Mouse (Mus musculus): ENCODE data around the gene Aldh5a1. TPM values are rescaled to one million over a fixed set of nuclear protein-coding genes. Genes with fewer than 3 reads are reported as not detected.
A peak's percentile ranks its signal among the peaks of the same experiment; 100 is the strongest.

Gene Aldh5a1
- polyA plus RNA-seq, 1 experiment from 2014 or later = 12.1 TPM

- DNase-seq (no peak), ATAC-seq (ENCODE audit: low FRiP score, low TSS enrichment) (no peak)
- Histone ChIP-seq H3K9ac (replicated peaks; ENCODE audit: low read length) (no peak overlapping the region), H3K4me3 (replicated peaks; ENCODE audit: low read depth, low read length) (no peak overlapping the region), H3K4me1 (ENCODE audit: control insufficient read depth, insufficient read depth, low read length) (0 out of 2 replicates have a peak, but pooled peaks cover 4% of the 10 kb centered on the region), H3K27ac (replicated peaks; ENCODE audit: low read depth, low read length) (no peak overlapping the region), H3K9me3 (ENCODE audit: control insufficient read depth, low read length) (no peaks in the 10 kb centered on the region), H3K4me2 (ENCODE audit: low read length) (no peak overlapping the region), H3K36me3 (ENCODE audit: control insufficient read depth, insufficient read depth, low read length) (no peaks in the 10 kb centered on the region), H3K27me3 (ENCODE audit: control insufficient read depth, insufficient read depth, low read length) (no peaks in the 10 kb centered on the region)
- WGBS = 89% methylated on average over 8 of the region's 8 CpGs
Observed at GRCm38 (mm10) chr13:24943303-24943702, 5.8 kb upstream of the Aldh5a1 start.

- no peak within 1 kb of the TSS for H3K27ac ChIP-seq (replicated peaks; ENCODE audit: low read depth, low read length)
- H3K36me3 ChIP-seq (ENCODE audit: control insufficient read depth, insufficient read depth, low read length) = no peaks in the 10 kb centered on the region
- H3K9ac ChIP-seq (replicated peaks; ENCODE audit: low read length) = no peak within 1 kb of the TSS
- H3K9me3 ChIP-seq (ENCODE audit: control insufficient read depth, low read length) = no peaks in the 10 kb centered on the region
- peaks cover 10% of the 10 kb centered on the region; the same call in 1 of the 2 replicates for H3K4me1 ChIP-seq (ENCODE audit: control insufficient read depth, insufficient read depth, low read length)
- no peak within 1 kb of the TSS for H3K4me3 ChIP-seq (replicated peaks; ENCODE audit: low read depth, low read length)
- 47% methylated on average over 17 of the region's 17 CpGs for WGBS
- DNase-seq (peak; percentile 42), ATAC-seq (ENCODE audit: low FRiP score, low TSS enrichment) (no peak)
- no peak within 1 kb of the TSS for H3K4me2 ChIP-seq (ENCODE audit: low read length)
- H3K27me3 ChIP-seq (ENCODE audit: control insufficient read depth, insufficient read depth, low read length) = no peaks in the 10 kb centered on the region
Observed at GRCm38 (mm10) chr13:24942512-24943282, 5.2 kb upstream of the Aldh5a1 start, which contains the start of gene Gpld1. Gene Gpld1 (plus strand): TSS chr13:24943152.

GRCm38 (mm10) chr13:24939472-24939871, 2.0 kb upstream of the Aldh5a1 start:
- DNase-seq (no peak), ATAC-seq (ENCODE audit: low FRiP score, low TSS enrichment) (no peak)
- Histone ChIP-seq H3K27me3 (ENCODE audit: control insufficient read depth, insufficient read depth, low read length) (no peaks in the 10 kb centered on the region), H3K9me3 (ENCODE audit: control insufficient read depth, low read length) (no peaks in the 10 kb centered on the region), H3K4me3 (replicated peaks; ENCODE audit: low read depth, low read length) (no peak overlapping the region), H3K4me1 (ENCODE audit: control insufficient read depth, insufficient read depth, low read length) (peaks cover 18% of the 10 kb centered on the region; the same call in 1 of the 2 replicates), H3K27ac (replicated peaks; ENCODE audit: low read depth, low read length) (no peak overlapping the region), H3K4me2 (ENCODE audit: low read length) (no peak overlapping the region), H3K36me3 (ENCODE audit: control insufficient read depth, insufficient read depth, low read length) (no peaks in the 10 kb centered on the region), H3K9ac (replicated peaks; ENCODE audit: low read length) (no peak overlapping the region)
- WGBS = 89% methylated on average over 9 of the region's 9 CpGs

- Histone ChIP-seq H3K27ac (replicated peaks; ENCODE audit: low read depth, low read length) (no peak overlapping the region), H3K4me2 (ENCODE audit: low read length) (no peak overlapping the region), H3K27me3 (ENCODE audit: control insufficient read depth, insufficient read depth, low read length) (no peaks in the 10 kb centered on the region), H3K9ac (replicated peaks; ENCODE audit: low read length) (no peak overlapping the region), H3K4me3 (replicated peaks; ENCODE audit: low read depth, low read length) (no peak overlapping the region), H3K36me3 (ENCODE audit: control insufficient read depth, insufficient read depth, low read length) (no peaks in the 10 kb centered on the region), H3K9me3 (ENCODE audit: control insufficient read depth, low read length) (no peaks in the 10 kb centered on the region), H3K4me1 (ENCODE audit: control insufficient read depth, insufficient read depth, low read length) (peaks cover 18% of the 10 kb centered on the region; the same call in 1 of the 2 replicates)
- ATAC-seq (ENCODE audit: low FRiP score, low TSS enrichment) (no peak), DNase-seq (peak; percentile 83)
- WGBS = 34% methylated on average over 9 of the region's 9 CpGs
Observed at GRCm38 (mm10) chr13:24938683-24939082, 1.2 kb upstream of the Aldh5a1 start.

GRCm38 (mm10) chr13:24937839-24938166, 342 bp upstream of the Aldh5a1 start:
- H3K4me2 ChIP-seq (ENCODE audit: low read length) = peak overlapping the region; percentile 71
- DNase-seq (no peak), ATAC-seq (ENCODE audit: low FRiP score, low TSS enrichment) (peak; percentile 47; the same call in 1 of the 2 replicates)
- whole genome bisulfite sequencing = 19% methylated on average over 12 of the region's 12 CpGs
- peaks cover 18% of the 10 kb centered on the region; the same call in 1 of the 2 replicates for H3K4me1 ChIP-seq (ENCODE audit: control insufficient read depth, insufficient read depth, low read length)
- no peaks in the 10 kb centered on the region for H3K36me3 ChIP-seq (ENCODE audit: control insufficient read depth, insufficient read depth, low read length)
- peak overlapping the region; percentile 86 for H3K27ac ChIP-seq (replicated peaks; ENCODE audit: low read depth, low read length)
- H3K9me3 ChIP-seq (ENCODE audit: control insufficient read depth, low read length) = no peaks in the 10 kb centered on the region
- peak overlapping the region; percentile 92 for H3K9ac ChIP-seq (replicated peaks; ENCODE audit: low read length)
- H3K27me3 ChIP-seq (ENCODE audit: control insufficient read depth, insufficient read depth, low read length) = no peaks in the 10 kb centered on the region
- H3K4me3 ChIP-seq (replicated peaks; ENCODE audit: low read depth, low read length) = peak overlapping the region; percentile 88

- Histone ChIP-seq H3K9ac (replicated peaks; ENCODE audit: low read length) (peak overlapping the region; percentile 92), H3K36me3 (ENCODE audit: control insufficient read depth, insufficient read depth, low read length) (no peaks in the 10 kb centered on the region), H3K27ac (replicated peaks; ENCODE audit: low read depth, low read length) (peak overlapping the region; percentile 86; the same call in 1 of the 2 replicates), H3K9me3 (ENCODE audit: control insufficient read depth, low read length) (no peaks in the 10 kb centered on the region), H3K4me3 (replicated peaks; ENCODE audit: low read depth, low read length) (peak overlapping the region; percentile 88), H3K4me2 (ENCODE audit: low read length) (peak overlapping the region; percentile 71), H3K27me3 (ENCODE audit: control insufficient read depth, insufficient read depth, low read length) (no peaks in the 10 kb centered on the region), H3K4me1 (ENCODE audit: control insufficient read depth, insufficient read depth, low read length) (peaks cover 18% of the 10 kb centered on the region; the same call in 1 of the 2 replicates)
- DNase-seq (no peak), ATAC-seq (ENCODE audit: low FRiP score, low TSS enrichment) (no peak)
- WGBS = 54% methylated on average over 5 of the region's 5 CpGs
Observed at GRCm38 (mm10) chr13:24936772-24937107, 721 bp downstream of the Aldh5a1 start.

- H3K27me3 ChIP-seq (ENCODE audit: control insufficient read depth, insufficient read depth, low read length) = no peaks in the 10 kb centered on the region
- WGBS = 91% methylated on average over 7 of the region's 7 CpGs
- peaks cover 13% of the 10 kb centered on the region; the same call in 1 of the 2 replicates for H3K4me1 ChIP-seq (ENCODE audit: control insufficient read depth, insufficient read depth, low read length)
- ATAC-seq (ENCODE audit: low FRiP score, low TSS enrichment) (no peak), DNase-seq (no peak)
- H3K4me2 ChIP-seq (ENCODE audit: low read length) = no peak overlapping the region
- no peak overlapping the region for H3K27ac ChIP-seq (replicated peaks; ENCODE audit: low read depth, low read length)
- no peaks in the 10 kb centered on the region for H3K9me3 ChIP-seq (ENCODE audit: control insufficient read depth, low read length)
- H3K36me3 ChIP-seq (ENCODE audit: control insufficient read depth, insufficient read depth, low read length) = no peaks in the 10 kb centered on the region
- no peak overlapping the region for H3K4me3 ChIP-seq (replicated peaks; ENCODE audit: low read depth, low read length)
- no peak overlapping the region for H3K9ac ChIP-seq (replicated peaks; ENCODE audit: low read length)
Observed at GRCm38 (mm10) chr13:24933199-24933598, 4.3 kb downstream of the Aldh5a1 start.

- Histone ChIP-seq H3K27me3 (ENCODE audit: control insufficient read depth, insufficient read depth, low read length) (no peaks in the 10 kb centered on the region), H3K27ac (replicated peaks; ENCODE audit: low read depth, low read length) (no peak overlapping the region), H3K4me1 (ENCODE audit: control insufficient read depth, insufficient read depth, low read length) (no peaks in the 10 kb centered on the region), H3K9me3 (ENCODE audit: control insufficient read depth, low read length) (no peaks in the 10 kb centered on the region), H3K4me3 (replicated peaks; ENCODE audit: low read depth, low read length) (no peak overlapping the region), H3K36me3 (ENCODE audit: control insufficient read depth, insufficient read depth, low read length) (0 out of 2 replicates have a peak, but pooled peaks cover 3% of the 10 kb centered on the region), H3K4me2 (ENCODE audit: low read length) (no peak overlapping the region), H3K9ac (replicated peaks; ENCODE audit: low read length) (no peak overlapping the region)
- DNase-seq = no peak
- ATAC-seq (ENCODE audit: low FRiP score, low TSS enrichment) = no peak
Observed at GRCm38 (mm10) chr13:24930591-24930990, 6.9 kb downstream of the Aldh5a1 start.

GRCm38 (mm10) chr13:24923991-24924390, 13.5 kb downstream of the Aldh5a1 start:
- no peak overlapping the region for H3K9ac ChIP-seq (replicated peaks; ENCODE audit: low read length)
- ATAC-seq (ENCODE audit: low FRiP score, low TSS enrichment) = no peak

More at GRCm38 (mm10) chr13:24923991-24924390, 13.5 kb downstream of the Aldh5a1 start:
- H3K36me3 ChIP-seq (ENCODE audit: control insufficient read depth, insufficient read depth, low read length) = peaks cover 28% of the 10 kb centered on the region
- H3K4me1 ChIP-seq (ENCODE audit: control insufficient read depth, insufficient read depth, low read length) = no peaks in the 10 kb centered on the region
- H3K9me3 ChIP-seq (ENCODE audit: control insufficient read depth, low read length) = no peaks in the 10 kb centered on the region
- DNase-seq = no peak
- H3K27me3 ChIP-seq (ENCODE audit: control insufficient read depth, insufficient read depth, low read length) = no peaks in the 10 kb centered on the region
- no peak overlapping the region for H3K4me3 ChIP-seq (replicated peaks; ENCODE audit: low read depth, low read length)
- H3K27ac ChIP-seq (replicated peaks; ENCODE audit: low read depth, low read length) = no peak overlapping the region
- 94% methylated on average over 5 of the region's 5 CpGs for WGBS
- H3K4me2 ChIP-seq (ENCODE audit: low read length) = no peak overlapping the region
